Mouse (Mus musculus): ENCODE measurements around the gene Klhdc4.

Klhdc4 gene

GRCm38 (mm10) chr8:121829048-121829776 lies at the start of gene Klhdc4:
Gene Klhdc4, minus strand, starts transcription at chr8:121829569.
- peak; percentile 85 to 87 for DNase-seq

GRCm38 (mm10) chr8:121877828-121878480 lies 48.6 kb upstream of the Klhdc4 start:
- no peak for DNase-seq

- DNase-seq, result peak; percentile 47 to 50
Observed at GRCm38 (mm10) chr8:121877212-121877611, 47.8 kb upstream of the Klhdc4 start.

- DNase-seq, result no peak
Observed at GRCm38 (mm10) chr8:121875517-121875916, 46.1 kb upstream of the Klhdc4 start.

GRCm38 (mm10) chr8:121875045-121875444 lies 45.7 kb upstream of the Klhdc4 start:
- no peak for DNase-seq

- DNase-seq, result peak; percentile 53 to 62
Observed at GRCm38 (mm10) chr8:121874031-121874430, 44.7 kb upstream of the Klhdc4 start.

GRCm38 (mm10) chr8:121871833-121872440 lies 42.6 kb upstream of the Klhdc4 start:
- DNase-seq, result no peak

- DNase-seq, result no peak
Observed at GRCm38 (mm10) chr8:121870190-121870589, 40.8 kb upstream of the Klhdc4 start.

- no peak for DNase-seq
Observed at GRCm38 (mm10) chr8:121868896-121869295, 39.5 kb upstream of the Klhdc4 start.

DNA sequence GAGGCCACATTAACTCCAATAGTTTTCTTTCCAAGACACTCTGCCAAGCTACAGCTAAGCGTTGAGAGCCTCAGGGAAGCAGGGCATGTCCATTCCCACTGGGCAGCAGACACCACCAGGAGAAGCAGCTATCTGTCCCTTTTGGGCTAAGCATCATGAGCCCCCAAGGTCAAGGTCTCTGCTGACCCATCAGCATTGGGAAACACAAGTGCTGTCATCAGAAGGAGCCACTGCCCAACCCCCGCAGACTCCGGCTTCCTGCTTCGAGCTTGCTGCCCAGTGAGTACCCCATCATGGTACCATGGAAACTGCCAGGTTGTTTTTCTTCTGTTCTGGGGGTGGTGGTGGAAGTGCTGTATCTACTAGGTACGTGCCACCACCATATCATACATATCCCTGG lies 38.8 kb upstream of the Klhdc4 start:
- DNase-seq, result no peak

- peak in 1 of 2 experiments; percentile 36 for DNase-seq
Observed at GRCm38 (mm10) chr8:121865356-121865755, 36.0 kb upstream of the Klhdc4 start.

DNA sequence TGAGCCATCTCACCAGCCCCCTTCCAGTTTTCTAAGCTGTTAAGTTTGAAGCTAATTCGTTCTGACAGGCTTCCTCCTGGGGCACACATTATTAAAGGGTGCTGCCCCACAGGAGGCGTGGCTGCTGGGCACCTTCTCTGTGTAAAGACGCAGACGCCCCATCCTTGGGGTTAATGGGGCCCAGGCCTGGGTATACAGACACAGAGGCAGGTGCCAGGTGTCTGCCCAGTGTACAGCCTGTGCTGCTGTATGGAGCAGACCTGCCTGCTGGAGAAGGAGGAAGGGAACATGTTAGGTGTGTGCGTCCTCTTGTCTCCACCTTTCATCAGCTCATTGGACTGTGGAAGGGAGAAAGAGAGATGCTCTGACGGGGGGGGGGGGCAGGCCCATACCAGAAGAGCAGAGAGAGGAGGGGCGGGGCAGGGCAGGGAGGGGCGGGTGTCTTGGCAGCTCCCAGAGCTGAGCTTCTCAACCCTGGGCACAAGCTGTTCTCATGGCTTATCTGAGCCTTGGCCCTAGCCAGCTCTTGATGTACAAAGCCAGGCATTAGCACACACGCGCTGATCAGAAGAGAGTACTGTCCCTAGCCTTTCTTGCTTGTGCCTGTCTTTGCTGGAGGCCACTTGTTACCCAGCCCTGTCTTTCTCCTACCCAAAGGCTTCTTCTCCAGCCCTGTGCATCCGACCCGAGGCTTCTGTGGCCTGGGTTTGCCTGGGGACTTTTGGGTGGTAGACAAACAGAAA lies 32.6 kb upstream of the Klhdc4 start:
- DNase-seq, result no peak

GRCm38 (mm10) chr8:121861276-121861675 lies 31.9 kb upstream of the Klhdc4 start:
- peak in 1 of 2 experiments; percentile 50 for DNase-seq

GRCm38 (mm10) chr8:121857747-121858146 lies 28.4 kb upstream of the Klhdc4 start:
- no peak for DNase-seq

DNA sequence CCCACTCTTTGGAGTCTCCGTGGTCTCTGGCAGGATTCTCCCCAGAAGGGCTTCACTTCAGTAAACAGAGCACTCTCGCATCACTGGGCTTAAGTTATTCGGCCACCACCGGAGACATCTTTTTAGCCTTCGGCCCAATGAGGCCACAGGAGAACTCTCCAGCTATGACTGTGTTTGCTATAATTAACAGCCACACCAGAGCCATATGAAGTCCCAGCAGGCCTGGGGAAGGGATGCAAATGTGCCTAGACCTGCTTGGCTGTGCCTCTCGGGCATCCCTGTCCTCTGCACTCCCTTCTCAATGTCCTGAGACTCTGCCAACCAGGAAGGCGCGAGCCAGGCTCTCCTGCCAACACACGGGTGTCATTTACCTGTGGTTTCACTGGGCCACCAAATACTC lies 28.0 kb upstream of the Klhdc4 start:
- no peak for DNase-seq

DNA sequence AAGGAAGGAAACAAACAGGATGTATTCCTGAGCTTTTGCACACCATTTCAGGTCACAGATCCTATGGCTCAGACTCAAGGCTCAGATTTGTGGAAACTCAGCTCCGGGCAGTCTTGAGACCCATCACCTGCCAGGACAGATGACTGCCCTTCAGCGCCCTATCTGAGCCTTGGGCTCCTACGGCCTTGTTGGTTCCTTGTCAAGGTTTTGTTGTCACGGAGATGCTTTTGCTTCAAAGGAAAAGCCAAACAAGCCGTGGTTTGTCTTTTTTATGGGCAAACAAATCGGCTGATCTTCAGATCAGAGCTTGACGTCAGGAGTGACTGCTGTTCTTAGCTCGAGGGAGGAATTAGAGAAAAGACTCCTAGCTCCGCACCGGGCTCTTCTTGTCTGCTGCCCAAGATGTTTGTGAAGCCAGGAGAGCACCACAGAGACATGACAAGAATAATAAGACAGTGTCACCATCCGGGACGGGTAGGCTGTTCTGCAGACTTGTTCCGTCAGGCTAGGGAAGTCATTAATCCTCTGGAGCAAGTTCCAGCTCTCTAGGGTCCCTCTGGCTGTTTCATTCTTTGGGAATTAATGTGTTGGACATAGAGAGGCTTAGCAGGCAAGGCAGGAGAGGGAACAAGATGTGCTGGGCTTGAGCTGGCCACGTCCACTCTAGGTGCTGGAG lies 26.8 kb upstream of the Klhdc4 start:
- no peak for DNase-seq

- no peak for DNase-seq
Observed at GRCm38 (mm10) chr8:121853586-121853985, 24.2 kb upstream of the Klhdc4 start.

GRCm38 (mm10) chr8:121852464-121852863 lies 23.1 kb upstream of the Klhdc4 start:
- DNase-seq, result no peak

- no peak for DNase-seq
Observed at GRCm38 (mm10) chr8:121851716-121852115, 22.3 kb upstream of the Klhdc4 start.

GRCm38 (mm10) chr8:121850821-121851470 lies 21.6 kb upstream of the Klhdc4 start:
- DNase-seq, result peak; percentile 94 to 97

GRCm38 (mm10) chr8:121850436-121850820 lies 21.1 kb upstream of the Klhdc4 start:
- DNase-seq, result no peak

- DNase-seq, result peak; percentile 68 to 70
Observed at GRCm38 (mm10) chr8:121850018-121850417, 20.6 kb upstream of the Klhdc4 start.

Data from lung, adult 18-20 months (tissue).